24 mouse cellular contexts compared by ENCODE assay signal in the genomic region with DNA sequence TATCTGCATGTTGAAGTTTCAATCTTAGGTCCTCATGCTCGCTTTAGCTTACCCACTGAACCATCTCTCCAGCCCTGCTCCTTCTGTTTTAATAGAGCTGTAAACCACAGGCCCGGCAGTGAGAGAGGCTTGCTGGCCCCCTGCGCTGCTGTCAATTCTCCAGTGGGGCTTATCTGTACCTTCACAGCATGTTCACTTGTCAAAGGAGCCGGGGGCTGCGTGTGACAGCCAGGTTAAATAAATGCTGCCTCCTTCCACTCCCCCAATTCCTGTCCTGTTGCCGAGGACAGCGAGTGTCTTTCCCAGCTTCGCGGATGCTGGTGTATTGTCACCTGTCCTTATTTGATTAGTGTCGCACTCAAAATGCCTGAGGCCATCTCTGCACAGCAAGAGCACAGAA.
"Had no signal": no experiment of that assay in that cellular context is flagged by ENCODE, and none has a peak within 500 bp of the region (broad histone marks: within the 10 kb centered on the region; RNA-seq: fewer than 3 reads in every experiment).

No protein-coding gene starts in this region.

- H3K27ac ChIP-seq: heart, adult 2 months; heart, embryonic 13.5 days; heart, embryonic 15.5 days; hindbrain, embryonic 14.5 days; hindbrain, postnatal 0 days; layer of hippocampus, adult 2 months; left cerebral cortex, adult 2 months; limb, embryonic 10.5 days; limb, embryonic 12.5 days; liver, embryonic 13.5 days had no signal

- ATAC-seq: hindbrain, postnatal 0 days; intestine, embryonic 16.5 days had no signal

- DNase-seq: gastrocnemius, postnatal 14 days; gastrocnemius, postnatal 36 days; heart, adult 11 months; heart, adult 2 months; heart, postnatal 14 days; heart, postnatal 36 days; kidney, adult 11 months; kidney, adult 2 months; kidney, postnatal 10 days; kidney, postnatal 25 days; kidney, postnatal 4 days; liver; liver, embryonic 13.5 days had no signal

- H3K4me2 ChIP-seq: heart, embryonic 11.5 days; heart, embryonic 13.5 days; heart, embryonic 15.5 days; hindbrain, embryonic 14.5 days; limb, embryonic 12.5 days; liver, embryonic 11.5 days; liver, embryonic 13.5 days had no signal

- H3K36me3 ChIP-seq: heart, embryonic 13.5 days; heart, embryonic 15.5 days; limb, embryonic 10.5 days; limb, embryonic 12.5 days; liver, embryonic 13.5 days had no signal

- H3K9me3 ChIP-seq: heart, embryonic 13.5 days; heart, embryonic 15.5 days; limb, embryonic 10.5 days; limb, embryonic 12.5 days; liver, embryonic 13.5 days had no signal

- H3K9ac ChIP-seq: heart, embryonic 13.5 days; heart, embryonic 15.5 days; hindbrain, embryonic 14.5 days; limb, embryonic 12.5 days; liver, embryonic 13.5 days had no signal

- H3K4me1 ChIP-seq: heart, embryonic 13.5 days; limb, embryonic 10.5 days; liver, embryonic 13.5 days had no signal

- H3K4me3 ChIP-seq: heart, adult 2 months; heart, embryonic 13.5 days; heart, embryonic 15.5 days; layer of hippocampus, adult 2 months; left cerebral cortex, adult 2 months; limb, embryonic 10.5 days; limb, embryonic 12.5 days; liver, embryonic 13.5 days had no signal
